Mouse (Mus musculus): ENCODE data around the gene Tmem206.

DNA sequence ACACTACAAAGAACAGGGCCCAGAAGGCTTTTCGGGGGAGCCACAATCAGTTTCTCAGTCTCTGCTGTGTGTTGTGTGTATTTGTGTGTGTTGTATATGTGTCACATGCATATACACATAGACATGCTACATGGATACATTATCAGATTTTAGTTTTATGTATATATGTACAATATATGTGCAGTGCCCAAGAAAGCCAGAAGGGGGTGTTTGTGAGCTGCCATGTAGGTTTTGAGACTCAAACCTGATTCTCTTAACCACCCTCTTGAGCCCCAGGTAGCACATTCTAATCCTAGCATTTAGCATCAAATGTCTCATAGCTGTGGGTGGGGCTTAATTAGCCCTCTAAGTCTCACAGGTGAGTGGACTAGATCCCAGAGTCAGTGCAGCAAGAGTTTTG is 43.4 kb upstream of the Tmem206 start:
- TF ChIP-seq CTCF (IDR thresholded peaks at IDR 0.05; ENCODE audit: low read depth) = peak; percentile 5; the same call in 1 of the 2 replicates
- no peak for TF ChIP-seq EP300 (IDR thresholded peaks at IDR 0.05; ENCODE audit: low read depth)

Data from liver, embryonic 14.5 days (tissue).